Mouse (Mus musculus): Measurements from ENCODE around the gene Cnpy3. TPM values are rescaled to one million over a fixed set of nuclear protein-coding genes. Genes with fewer than 3 reads are reported as not detected.
"Not testable (repeated sequence)": the region's sequence is repeated elsewhere in the genome, so short reads cannot be mapped to it uniquely, and the experiment has no call there.

The Cnpy3 gene
- polyA plus RNA-seq, 2 experiments = 67.3 to 69.3 TPM

GRCm38 (mm10) chr17:46767868-46768267 lies 15.9 kb upstream of the Cnpy3 start:
- H3K4me3 ChIP-seq (replicated peaks; ENCODE audit: low read length) = no peak overlapping the region
- TF ChIP-seq POLR2A (IDR thresholded peaks at IDR 0.05; ENCODE audit: borderline replicate concordance, extremely low read depth, insufficient read depth, insufficient read length) = no peak
- no peaks in the 10 kb centered on the region for H3K9me3 ChIP-seq (ENCODE audit: control insufficient read depth, low read length)
- H3K9ac ChIP-seq (ENCODE audit: low read depth, low read length, severe bottlenecking) = no peak overlapping the region
- no peak for ATAC-seq (ENCODE audit: low FRiP score, low read depth)
- no peaks in the 10 kb centered on the region for H3K36me3 ChIP-seq (ENCODE audit: control insufficient read depth, insufficient read depth, low read length)
- H3K27me3 ChIP-seq (ENCODE audit: control insufficient read depth, insufficient read depth, low read length) = no peaks in the 10 kb centered on the region
- DNase-seq (ENCODE audit: low spot score) = no peak
- H3K4me2 ChIP-seq (replicated peaks; ENCODE audit: low read depth, low read length, severe bottlenecking) = no peak overlapping the region
- 40% methylated on average over 8 of the region's 8 CpGs for WGBS
- no peak overlapping the region for H3K27ac ChIP-seq (replicated peaks; ENCODE audit: low read depth, low read length)
- H3K4me1 ChIP-seq (ENCODE audit: control insufficient read depth, insufficient read depth, low read length) = peaks cover 4% of the 10 kb centered on the region

DNA sequence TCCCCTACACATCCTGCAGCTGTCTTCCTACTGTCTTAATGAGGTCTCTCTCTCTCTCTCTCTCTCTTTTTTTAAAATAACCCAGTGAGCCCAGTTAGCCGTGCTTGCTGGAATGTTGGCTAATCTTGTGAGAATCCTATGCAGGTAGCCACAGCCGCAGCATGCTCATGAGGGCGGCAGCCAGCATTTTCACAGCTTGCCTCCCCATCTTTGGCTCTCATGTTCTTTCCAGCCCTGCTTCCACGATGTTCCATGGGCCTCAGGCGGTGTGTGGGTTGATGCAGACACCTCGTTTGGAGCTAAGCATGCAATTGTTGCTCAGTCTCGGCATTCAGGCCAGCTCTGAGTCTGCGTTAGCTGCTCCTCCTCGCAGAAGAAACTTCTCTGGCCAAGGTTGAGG lies 12.9 kb upstream of the Cnpy3 start:
- not testable (repeated sequence) for H3K9me3 ChIP-seq (ENCODE audit: control insufficient read depth, low read length); H3K9ac ChIP-seq (ENCODE audit: low read depth, low read length, severe bottlenecking); H3K4me2 ChIP-seq (replicated peaks; ENCODE audit: low read depth, low read length, severe bottlenecking); H3K27ac ChIP-seq (replicated peaks; ENCODE audit: low read depth, low read length); ATAC-seq (ENCODE audit: low FRiP score, low read depth); DNase-seq (ENCODE audit: low spot score); H3K4me1 ChIP-seq (ENCODE audit: control insufficient read depth, insufficient read depth, low read length); H3K27me3 ChIP-seq (ENCODE audit: control insufficient read depth, insufficient read depth, low read length); H3K4me3 ChIP-seq (replicated peaks; ENCODE audit: low read length); H3K36me3 ChIP-seq (ENCODE audit: control insufficient read depth, insufficient read depth, low read length)
- 57% methylated on average over 8 of the region's 9 CpGs for WGBS

DNA sequence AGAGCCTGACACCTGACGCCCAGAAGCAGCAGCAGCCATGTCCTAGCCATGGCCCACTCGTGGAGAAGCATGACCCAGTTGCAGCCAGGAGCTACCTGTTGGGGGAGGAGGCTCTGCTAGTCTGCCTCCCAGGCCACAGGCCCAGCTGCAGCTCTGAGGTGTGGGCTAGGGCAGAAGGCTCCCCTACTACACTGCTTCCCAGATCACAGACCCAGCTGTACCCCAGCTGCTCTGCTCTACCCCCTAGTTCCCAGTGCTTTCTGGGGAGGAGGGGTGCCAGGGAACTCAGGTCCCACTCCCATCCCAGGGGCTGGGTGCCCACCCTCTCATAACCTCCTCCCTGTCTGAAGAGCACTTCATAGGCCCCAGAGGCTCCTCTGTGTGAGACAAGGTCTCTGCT lies 11.5 kb upstream of the Cnpy3 start, which contains the start of gene Ptcra:
Gene Ptcra (minus strand): TSS at position 169 of the 400 bp plus-strand sequence.
- Histone ChIP-seq H3K36me3 (ENCODE audit: control insufficient read depth, insufficient read depth, low read length) (no peaks in the 10 kb centered on the region), H3K4me2 (replicated peaks; ENCODE audit: low read depth, low read length, severe bottlenecking) (no peak within 1 kb of the TSS), H3K27me3 (ENCODE audit: control insufficient read depth, insufficient read depth, low read length) (no peaks in the 10 kb centered on the region), H3K4me3 (replicated peaks; ENCODE audit: low read length) (no peak within 1 kb of the TSS), H3K27ac (replicated peaks; ENCODE audit: low read depth, low read length) (no peak within 1 kb of the TSS), H3K4me1 (ENCODE audit: control insufficient read depth, insufficient read depth, low read length) (no peaks in the 10 kb centered on the region), H3K9me3 (ENCODE audit: control insufficient read depth, low read length) (no peaks in the 10 kb centered on the region), H3K9ac (ENCODE audit: low read depth, low read length, severe bottlenecking) (no peak within 1 kb of the TSS)
- DNase-seq (ENCODE audit: low spot score) (no peak), ATAC-seq (ENCODE audit: low FRiP score, low read depth) (no peak)
- 71% methylated on average over 2 of the region's 2 CpGs for WGBS
- no peak for TF ChIP-seq POLR2A (IDR thresholded peaks at IDR 0.05; ENCODE audit: borderline replicate concordance, extremely low read depth, insufficient read depth, insufficient read length)

GRCm38 (mm10) chr17:46758753-46759152 lies 6.7 kb upstream of the Cnpy3 start:
- 82% methylated on average over 12 of the region's 12 CpGs for WGBS
- DNase-seq (ENCODE audit: low spot score) (no peak), ATAC-seq (ENCODE audit: low FRiP score, low read depth) (no peak)
- Histone ChIP-seq H3K4me2 (replicated peaks; ENCODE audit: low read depth, low read length, severe bottlenecking) (no peak overlapping the region), H3K27me3 (ENCODE audit: control insufficient read depth, insufficient read depth, low read length) (no peaks in the 10 kb centered on the region), H3K4me3 (replicated peaks; ENCODE audit: low read length) (no peak overlapping the region), H3K9me3 (ENCODE audit: control insufficient read depth, low read length) (no peaks in the 10 kb centered on the region), H3K36me3 (ENCODE audit: control insufficient read depth, insufficient read depth, low read length) (no peaks in the 10 kb centered on the region), H3K27ac (replicated peaks; ENCODE audit: low read depth, low read length) (no peak overlapping the region), H3K9ac (ENCODE audit: low read depth, low read length, severe bottlenecking) (no peak overlapping the region), H3K4me1 (ENCODE audit: control insufficient read depth, insufficient read depth, low read length) (no peaks in the 10 kb centered on the region)
- TF ChIP-seq POLR2A (IDR thresholded peaks at IDR 0.05; ENCODE audit: borderline replicate concordance, extremely low read depth, insufficient read depth, insufficient read length) = no peak

DNA sequence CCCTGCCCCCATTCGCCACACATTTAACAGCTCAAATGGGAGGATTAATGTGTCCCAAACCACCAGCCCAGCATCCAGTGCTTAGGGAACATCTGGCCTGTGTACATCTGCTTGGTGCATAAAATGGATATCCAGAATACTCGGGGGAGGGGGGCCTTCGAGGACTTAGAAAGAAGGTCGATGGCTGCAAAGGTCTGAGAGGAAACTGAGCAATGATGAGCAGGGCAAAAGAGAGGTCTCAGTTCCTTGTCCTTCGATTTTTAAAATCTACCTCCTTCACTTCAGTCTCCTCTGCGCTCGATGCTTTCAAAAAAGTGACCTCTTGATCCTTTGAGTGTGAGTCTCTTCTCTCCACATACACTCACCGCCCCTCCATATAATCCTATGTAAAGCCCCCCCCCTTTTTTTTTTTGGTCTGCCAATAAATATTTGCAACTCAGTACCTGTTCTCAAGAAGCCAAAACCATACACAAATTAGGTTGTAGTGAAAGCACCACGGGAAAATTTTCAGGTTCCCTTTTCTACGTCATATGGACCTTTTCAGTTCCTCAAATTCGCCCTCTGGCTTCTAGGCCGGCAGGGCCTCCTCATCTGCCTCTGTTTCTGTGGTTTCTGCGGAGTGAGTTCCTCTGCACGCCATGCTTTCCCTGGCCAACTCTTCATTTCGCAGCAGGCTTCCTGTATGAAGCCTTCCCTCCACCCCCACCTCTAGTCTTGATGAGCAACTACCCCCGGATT lies 789 bp downstream of the Cnpy3 start:
- 20% methylated on average over 16 of the region's 16 CpGs for WGBS
- no peaks in the 10 kb centered on the region for H3K27me3 ChIP-seq (ENCODE audit: control insufficient read depth, insufficient read depth, low read length)
- peak overlapping the region; percentile 76 for H3K4me3 ChIP-seq (replicated peaks; ENCODE audit: low read length)
- DNase-seq (ENCODE audit: low spot score) (peak; percentile 60), ATAC-seq (ENCODE audit: low FRiP score, low read depth) (peak; percentile 12; the same call in 1 of the 2 replicates)
- no peaks in the 10 kb centered on the region for H3K9me3 ChIP-seq (ENCODE audit: control insufficient read depth, low read length)
- peaks cover 10% of the 10 kb centered on the region for H3K36me3 ChIP-seq (ENCODE audit: control insufficient read depth, insufficient read depth, low read length)
- H3K4me2 ChIP-seq (replicated peaks; ENCODE audit: low read depth, low read length, severe bottlenecking) = peak overlapping the region; percentile 50
- no peak for TF ChIP-seq POLR2A (IDR thresholded peaks at IDR 0.05; ENCODE audit: borderline replicate concordance, extremely low read depth, insufficient read depth, insufficient read length)
- peak overlapping the region; percentile 71 for H3K27ac ChIP-seq (replicated peaks; ENCODE audit: low read depth, low read length)
- peaks cover 7% of the 10 kb centered on the region; the same call in 1 of the 2 replicates for H3K4me1 ChIP-seq (ENCODE audit: control insufficient read depth, insufficient read depth, low read length)
- peak overlapping the region; percentile 77 for H3K9ac ChIP-seq (ENCODE audit: low read depth, low read length, severe bottlenecking)

All from limb, embryonic 14.5 days (tissue).